In the genomic region with DNA sequence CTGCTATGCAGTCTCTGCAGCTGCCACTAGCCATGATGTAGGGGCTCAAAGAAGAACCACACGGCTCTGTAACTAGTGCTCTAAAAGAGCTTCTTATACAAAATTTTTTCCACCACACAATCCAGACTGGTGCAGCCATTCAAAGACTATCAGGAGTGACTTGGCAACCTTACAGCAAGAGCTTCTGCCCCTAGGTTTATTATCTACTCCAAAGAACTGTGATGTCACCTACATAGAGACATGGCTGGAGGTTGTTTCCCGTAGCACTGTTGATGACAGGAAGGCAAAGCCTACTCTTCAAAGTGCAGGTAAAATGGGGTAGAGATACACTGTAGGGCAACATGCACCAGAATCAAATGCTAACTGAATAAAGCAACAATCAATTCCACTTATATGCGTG, we compare ENCODE assay signal across 11 mouse cellular contexts. TPM values are rescaled to one million over a fixed set of nuclear protein-coding genes. Genes with fewer than 3 reads are reported as not detected.
DNase-seq lines count a peak whose midpoint lies in the region; ATAC-seq lines count a peak whose summit lies in the region.
"Had no signal": no experiment of that assay in that cellular context is flagged by ENCODE, and none has a peak within 500 bp of the region (broad histone marks: within the 10 kb centered on the region; RNA-seq: fewer than 3 reads in every experiment).

No protein-coding gene starts in this region.

- H3K36me3 ChIP-seq in megakaryocyte, embryonic 14.5 days (replicated peaks; ENCODE audit: low read length), result peaks cover 13% of the 10 kb centered on the region
- H3K36me3 ChIP-seq in liver, embryonic 15.5 days (replicated peaks), result peaks cover 35% of the 10 kb centered on the region
- H3K36me3 ChIP-seq: hindbrain, embryonic 15.5 days; limb, embryonic 13.5 days had no signal

- H3K27ac ChIP-seq in liver, embryonic 15.5 days (replicated peaks), result peak overlapping the region; percentile 97
- H3K27ac ChIP-seq: hindbrain, embryonic 15.5 days; limb, embryonic 13.5 days had no signal

- DNase-seq in T-cell, adult 2 months (ENCODE audit: low spot score), result peak; percentile 32
- DNase-seq in right cerebral cortex, postnatal 25 days, result no peak
- DNase-seq in adipocyte (ENCODE audit: low spot score), result no peak
- DNase-seq in left cerebral cortex, postnatal 36 days (ENCODE audit: low spot score in 2 of 2), result no peak
- DNase-seq: cerebellum, adult 8-10 months had no signal

- no peaks in the 10 kb centered on the region for H3K9me3 ChIP-seq in megakaryocyte, embryonic 14.5 days
- H3K9me3 ChIP-seq in liver, embryonic 15.5 days (replicated peaks), result no peaks in the 10 kb centered on the region
- H3K9me3 ChIP-seq: hindbrain, embryonic 15.5 days; limb, embryonic 13.5 days had no signal

- H3K4me2 ChIP-seq in liver, embryonic 15.5 days, result peak overlapping the region; percentile 69
- H3K4me2 ChIP-seq: hindbrain, embryonic 15.5 days; limb, embryonic 13.5 days had no signal

- H3K27me3 ChIP-seq in megakaryocyte, embryonic 14.5 days (replicated peaks), result no peaks in the 10 kb centered on the region
- H3K27me3 ChIP-seq in liver, embryonic 15.5 days, result no peaks in the 10 kb centered on the region
- H3K27me3 ChIP-seq: hindbrain, embryonic 15.5 days; limb, embryonic 13.5 days had no signal

- H3K4me3 ChIP-seq in megakaryocyte, embryonic 14.5 days (replicated peaks), result peak overlapping the region; percentile 64
- peak overlapping the region; percentile 52 for H3K4me3 ChIP-seq in liver, embryonic 15.5 days (replicated peaks)
- H3K4me3 ChIP-seq: hindbrain, embryonic 15.5 days; limb, embryonic 13.5 days had no signal

- peaks cover 95% of the 10 kb centered on the region for H3K4me1 ChIP-seq in megakaryocyte, embryonic 14.5 days
- peaks cover 91% of the 10 kb centered on the region for H3K4me1 ChIP-seq in liver, embryonic 15.5 days (replicated peaks)

- peak overlapping the region; percentile 58 for H3K9ac ChIP-seq in liver, embryonic 15.5 days
- H3K9ac ChIP-seq: hindbrain, embryonic 15.5 days; limb, embryonic 13.5 days had no signal

- 36% methylated on average over 3 of the region's 3 CpGs for WGBS in liver, embryonic 15.5 days (ENCODE audit: insufficient replicate concordance)

- intact Hi-C loops in left cerebral cortex, postnatal 36 days (cut with DNase I), result no loop called here

- no peak for ATAC-seq in megakaryocyte, adult 5-6 weeks (ENCODE audit: poor library complexity, severe bottlenecking)
- ATAC-seq in erythroid progenitor cell, adult 5-6 weeks (replicated peaks; ENCODE audit: low FRiP score, poor library complexity, severe bottlenecking), result peak; percentile 56
- peak; percentile 30 for ATAC-seq in liver, embryonic 15.5 days (ENCODE audit: insufficient read depth)

RNA-seq across cellular contexts. Expression of a gene that starts 17.5 kb away (rescaled TPM):
- 24.8 and 64.1 TPM in 2 replicates for polyA plus RNA-seq in megakaryocyte, embryonic 14.5 days (2012; ENCODE audit: insufficient read depth, low replicate concordance)
- total RNA-seq in megakaryocyte, adult 5-6 weeks (2015), result 24.1 and 29.6 TPM in 2 replicates
- 22.2 and 32.9 TPM in 2 replicates for total RNA-seq in megakaryocyte, adult 5-6 weeks (2017)
- 453 and 558 TPM in 2 replicates for total RNA-seq in erythroid progenitor cell, adult 5-6 weeks (2015; ENCODE audit: low replicate concordance)
- total RNA-seq in erythroid progenitor cell, adult 5-6 weeks (2017; ENCODE audit: low replicate concordance), result 520 and 536 TPM in 2 replicates
- 53.1 and 57.4 TPM in 2 replicates for polyA plus RNA-seq in liver, embryonic 15.5 days (2015; fragmentation: Nextera tagmentation; extraction: Ambion mirVana)
- 100 to 1,000 TPM; 157 to 160 TPM for total RNA-seq in left cerebral cortex, postnatal 36 days (2021)

RNA-seq across cellular contexts. Expression of a gene that starts 17.6 kb away (rescaled TPM):
- 5.1 and 8.0 TPM in 2 replicates for polyA plus RNA-seq in megakaryocyte, embryonic 14.5 days (2012; ENCODE audit: insufficient read depth, low replicate concordance)
- 18.5 and 19.1 TPM in 2 replicates for total RNA-seq in megakaryocyte, adult 5-6 weeks (2015)
- total RNA-seq in megakaryocyte, adult 5-6 weeks (2017), result 8.3 and 8.6 TPM in 2 replicates
- 237 and 245 TPM in 2 replicates for total RNA-seq in erythroid progenitor cell, adult 5-6 weeks (2015; ENCODE audit: low replicate concordance)
- total RNA-seq in erythroid progenitor cell, adult 5-6 weeks (2017; ENCODE audit: low replicate concordance), result 160 and 184 TPM in 2 replicates
- polyA plus RNA-seq in liver, embryonic 15.5 days (2015; fragmentation: Nextera tagmentation; extraction: Ambion mirVana), result 48.9 and 51.7 TPM in 2 replicates
- total RNA-seq in left cerebral cortex, postnatal 36 days (2021), result 10 to 100 TPM; 56.8 to 61.5 TPM

Comparison
In these comparisons a context has a peak if more than half of its experiments do, and no peak if none do; other contexts are left out.
1. RNA of a gene that starts 17.5 kb away (total RNA-seq): 453 to 558 TPM in erythroid progenitor cell, adult 5-6 weeks and 157 to 160 TPM in left cerebral cortex, postnatal 36 days; 22.2 to 32.9 TPM in megakaryocyte, adult 5-6 weeks; every median in the first group is over 4 times any median in the second.